Mouse (Mus musculus): ENCODE data around the gene Fgf3. TPM values are rescaled to one million over a fixed set of nuclear protein-coding genes. Genes with fewer than 3 reads are reported as not detected.
A peak's percentile ranks its signal among the peaks of the same experiment; 100 is the strongest.

Gene Fgf3
- 5.9 and 7.6 TPM in 2 replicates for polyA plus RNA-seq (2015; fragmentation: Nextera tagmentation; extraction: Ambion mirVana)

GRCm38 (mm10) chr7:144837891-144838488 is at the start of gene Fgf3:
TSS of gene Fgf3 (plus strand) at chr7:144838083.
- no peaks in the 10 kb centered on the region for H3K36me3 ChIP-seq

GRCm38 (mm10) chr7:144788631-144789030 is 49.3 kb upstream of the Fgf3 start:
- H3K9me3 ChIP-seq: no peaks in the 10 kb centered on the region; the same call in 1 of the 2 replicates
- no peaks in the 10 kb centered on the region for H3K4me1 ChIP-seq (replicated peaks)
- H3K27ac ChIP-seq: no peak overlapping the region
- no peak overlapping the region for H3K4me2 ChIP-seq (replicated peaks)
- no peak overlapping the region for H3K4me3 ChIP-seq (replicated peaks)
- ATAC-seq: no peak
- H3K9ac ChIP-seq (replicated peaks): no peak overlapping the region
- WGBS: 75% methylated on average over 4 of the region's 4 CpGs
- H3K36me3 ChIP-seq: no peaks in the 10 kb centered on the region
- H3K27me3 ChIP-seq: no peaks in the 10 kb centered on the region

More at GRCm38 (mm10) chr7:144837891-144838488, at the start of gene Fgf3:
- peaks cover 80% of the 10 kb centered on the region for H3K27me3 ChIP-seq
- 1% methylated on average over 43 of the region's 43 CpGs for WGBS
- H3K27ac ChIP-seq: no peak within 1 kb of the TSS
- H3K9ac ChIP-seq (replicated peaks): peak within 1 kb of the TSS; percentile 51; the same call in 1 of the 2 replicates
- H3K9me3 ChIP-seq: no peaks in the 10 kb centered on the region
- peaks cover 19% of the 10 kb centered on the region for H3K4me1 ChIP-seq (replicated peaks)
- H3K4me2 ChIP-seq (replicated peaks): peak within 1 kb of the TSS; percentile 68
- H3K4me3 ChIP-seq (replicated peaks): peak within 1 kb of the TSS; percentile 43
- ATAC-seq: no peak

- Histone ChIP-seq H3K27ac (no peak overlapping the region), H3K4me3 (replicated peaks) (peak overlapping the region; percentile 27), H3K27me3 (no peaks in the 10 kb centered on the region), H3K36me3 (no peaks in the 10 kb centered on the region), H3K9ac (replicated peaks) (no peak overlapping the region), H3K4me1 (replicated peaks) (no peaks in the 10 kb centered on the region), H3K4me2 (replicated peaks) (peak overlapping the region; percentile 47), H3K9me3 (no peaks in the 10 kb centered on the region; the same call in 1 of the 2 replicates)
- WGBS: 47% methylated on average over 36 of the region's 36 CpGs
- no peak for ATAC-seq
These were observed 48.0 kb upstream of the Fgf3 start for GRCm38 (mm10) chr7:144789601-144790556.

- H3K27me3 ChIP-seq: no peaks in the 10 kb centered on the region
- H3K27ac ChIP-seq: no peak overlapping the region
- no peaks in the 10 kb centered on the region for H3K36me3 ChIP-seq
- no peaks in the 10 kb centered on the region for H3K4me1 ChIP-seq (replicated peaks)
- H3K4me2 ChIP-seq (replicated peaks): no peak overlapping the region
- H3K9me3 ChIP-seq: no peaks in the 10 kb centered on the region; the same call in 1 of the 2 replicates
- ATAC-seq: no peak
- H3K9ac ChIP-seq (replicated peaks): no peak overlapping the region
- H3K4me3 ChIP-seq (replicated peaks): no peak overlapping the region
- WGBS: 85% methylated on average over 7 of the region's 7 CpGs
These were observed 46.5 kb upstream of the Fgf3 start for GRCm38 (mm10) chr7:144791426-144791825.

GRCm38 (mm10) chr7:144793296-144793695 is 44.6 kb upstream of the Fgf3 start:
- H3K4me2 ChIP-seq (replicated peaks): no peak overlapping the region
- peaks cover 11% of the 10 kb centered on the region; the same call in 1 of the 2 replicates for H3K4me1 ChIP-seq (replicated peaks)
- H3K9me3 ChIP-seq: no peaks in the 10 kb centered on the region; the same call in 1 of the 2 replicates
- no peak overlapping the region for H3K9ac ChIP-seq (replicated peaks)
- H3K27ac ChIP-seq: no peak overlapping the region
- no peak for ATAC-seq
- H3K4me3 ChIP-seq (replicated peaks): no peak overlapping the region
- WGBS: 88% methylated on average over 10 of the region's 10 CpGs
- no peaks in the 10 kb centered on the region for H3K36me3 ChIP-seq
- H3K27me3 ChIP-seq: no peaks in the 10 kb centered on the region

GRCm38 (mm10) chr7:144795976-144796474 is 41.9 kb upstream of the Fgf3 start:
- Histone ChIP-seq H3K27me3 (no peaks in the 10 kb centered on the region), H3K4me2 (replicated peaks) (no peak overlapping the region), H3K4me1 (replicated peaks) (peaks cover 16% of the 10 kb centered on the region; the same call in 1 of the 2 replicates), H3K27ac (no peak overlapping the region), H3K4me3 (replicated peaks) (no peak overlapping the region), H3K9me3 (no peaks in the 10 kb centered on the region; the same call in 1 of the 2 replicates), H3K36me3 (no peaks in the 10 kb centered on the region), H3K9ac (replicated peaks) (no peak overlapping the region)
- no peak for ATAC-seq
- WGBS: 84% methylated on average over 9 of the region's 9 CpGs

DNA sequence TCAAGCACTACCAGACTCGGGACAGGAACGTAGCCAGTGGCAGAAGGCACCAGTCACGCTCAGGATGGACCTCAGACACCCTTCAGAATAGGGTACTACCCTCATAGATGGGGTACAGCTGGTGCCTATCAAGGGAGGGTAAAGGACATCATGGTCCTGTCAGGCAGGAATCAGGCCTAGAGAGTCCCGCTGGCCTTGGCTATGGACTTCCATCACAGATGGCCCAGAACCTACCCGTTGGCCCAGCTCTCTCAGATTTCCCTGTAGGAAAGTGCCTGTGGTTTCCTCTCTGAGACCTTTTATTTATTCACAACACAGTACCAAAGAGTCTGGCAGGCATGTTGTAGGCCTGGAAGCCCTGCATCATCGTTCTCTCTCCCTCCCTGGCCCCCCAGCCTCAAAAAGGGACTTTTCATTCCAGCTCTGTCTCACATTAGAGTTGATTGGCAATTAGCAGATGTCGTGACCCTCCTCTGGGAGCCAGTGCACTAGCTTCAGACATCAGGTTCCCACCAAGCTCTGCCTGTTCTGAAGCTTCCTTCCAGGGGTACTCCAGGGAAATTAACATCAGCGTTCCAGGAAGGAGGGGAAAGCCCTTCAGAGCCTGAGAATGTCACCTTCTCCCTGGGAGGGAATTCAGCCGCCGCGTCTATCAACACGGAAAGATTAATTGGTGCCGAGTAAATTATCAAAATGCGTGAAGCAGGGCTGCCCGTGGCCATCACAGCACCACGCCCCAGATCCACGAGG is 40.7 kb upstream of the Fgf3 start:
- Histone ChIP-seq H3K4me2 (replicated peaks) (no peak overlapping the region), H3K9ac (replicated peaks) (no peak overlapping the region), H3K27me3 (no peaks in the 10 kb centered on the region), H3K4me1 (replicated peaks) (peaks cover 16% of the 10 kb centered on the region; the same call in 1 of the 2 replicates), H3K4me3 (replicated peaks) (no peak overlapping the region), H3K36me3 (no peaks in the 10 kb centered on the region), H3K9me3 (no peaks in the 10 kb centered on the region; the same call in 1 of the 2 replicates), H3K27ac (peak overlapping the region; percentile 39; the same call in 1 of the 2 replicates)
- no peak for ATAC-seq
- 54% methylated on average over 17 of the region's 17 CpGs for WGBS

GRCm38 (mm10) chr7:144798471-144798870 is 39.4 kb upstream of the Fgf3 start:
- WGBS: 52% methylated on average over 1 of the region's 1 CpGs
- ATAC-seq: peak; percentile 63; the same call in 1 of the 2 replicates
- no peaks in the 10 kb centered on the region for H3K27me3 ChIP-seq
- no peaks in the 10 kb centered on the region for H3K9me3 ChIP-seq
- peaks cover 16% of the 10 kb centered on the region; the same call in 1 of the 2 replicates for H3K4me1 ChIP-seq (replicated peaks)
- H3K9ac ChIP-seq (replicated peaks): no peak overlapping the region
- no peaks in the 10 kb centered on the region for H3K36me3 ChIP-seq
- no peak overlapping the region for H3K4me2 ChIP-seq (replicated peaks)
- H3K4me3 ChIP-seq (replicated peaks): no peak overlapping the region
- no peak overlapping the region for H3K27ac ChIP-seq

- no peak overlapping the region for H3K9ac ChIP-seq (replicated peaks)
- ATAC-seq: no peak
- no peaks in the 10 kb centered on the region for H3K27me3 ChIP-seq
- no peak overlapping the region for H3K4me2 ChIP-seq (replicated peaks)
- H3K36me3 ChIP-seq: no peaks in the 10 kb centered on the region
- WGBS: 70% methylated on average over 6 of the region's 6 CpGs
- H3K4me1 ChIP-seq (replicated peaks): no peaks in the 10 kb centered on the region
- H3K4me3 ChIP-seq (replicated peaks): no peak overlapping the region
- H3K9me3 ChIP-seq: no peaks in the 10 kb centered on the region
- no peak overlapping the region for H3K27ac ChIP-seq
These were observed 30.8 kb upstream of the Fgf3 start for GRCm38 (mm10) chr7:144807036-144807435.

GRCm38 (mm10) chr7:144807976-144808577 is 29.8 kb upstream of the Fgf3 start:
- no peak overlapping the region for H3K9ac ChIP-seq (replicated peaks)
- 74% methylated on average over 4 of the region's 4 CpGs for WGBS
- H3K27me3 ChIP-seq: no peaks in the 10 kb centered on the region
- no peak overlapping the region for H3K27ac ChIP-seq
- H3K4me1 ChIP-seq (replicated peaks): no peaks in the 10 kb centered on the region
- H3K36me3 ChIP-seq: no peaks in the 10 kb centered on the region
- no peak overlapping the region for H3K4me2 ChIP-seq (replicated peaks)
- H3K4me3 ChIP-seq (replicated peaks): no peak overlapping the region
- no peaks in the 10 kb centered on the region for H3K9me3 ChIP-seq
- no peak for ATAC-seq

- no peak overlapping the region for H3K4me3 ChIP-seq (replicated peaks)
- H3K4me2 ChIP-seq (replicated peaks): no peak overlapping the region
- no peaks in the 10 kb centered on the region for H3K36me3 ChIP-seq
- H3K27me3 ChIP-seq: no peaks in the 10 kb centered on the region
- 49% methylated on average over 4 of the region's 4 CpGs for WGBS
- H3K9me3 ChIP-seq: no peaks in the 10 kb centered on the region
- ATAC-seq: no peak
- no peak overlapping the region for H3K27ac ChIP-seq
- no peak overlapping the region for H3K9ac ChIP-seq (replicated peaks)
- H3K4me1 ChIP-seq (replicated peaks): no peaks in the 10 kb centered on the region
These were observed 26.4 kb upstream of the Fgf3 start for GRCm38 (mm10) chr7:144811521-144811920.

All from midbrain, embryonic 13.5 days (tissue).